Mouse (Mus musculus) thymus, adult 2 months (tissue): ENCODE measurements at regions not wholly inside any gene's neighbourhood (a gene's known extent, or its start where the extent isn't known, plus 50 kb on each side); places are given as distances from the start of the nearest gene placed in this dataset.

Experiments
- CTCF ChIP-seq: fragments of 200-500 bp; IDR thresholded peaks from 2 replicates; pipeline ENCODE4 v1.5.1; 2012; ENCODE audit warnings: mild to moderate bottlenecking, control low read depth, low read length, moderate library complexity, borderline replicate concordance; ENCODE audit not compliant: control insufficient read depth, poor library complexity, insufficient read depth; ENCODE audit errors: extremely low read depth
- POLR2A ChIP-seq: fragments of 200-500 bp; IDR thresholded peaks from 2 replicates; pipeline ENCODE4 v1.6.1; 2012; ENCODE audit warnings: mild to moderate bottlenecking, low read length, control low read depth, moderate library complexity; ENCODE audit not compliant: control insufficient read depth, poor library complexity, insufficient read depth; ENCODE audit errors: extremely low read depth

DNA sequence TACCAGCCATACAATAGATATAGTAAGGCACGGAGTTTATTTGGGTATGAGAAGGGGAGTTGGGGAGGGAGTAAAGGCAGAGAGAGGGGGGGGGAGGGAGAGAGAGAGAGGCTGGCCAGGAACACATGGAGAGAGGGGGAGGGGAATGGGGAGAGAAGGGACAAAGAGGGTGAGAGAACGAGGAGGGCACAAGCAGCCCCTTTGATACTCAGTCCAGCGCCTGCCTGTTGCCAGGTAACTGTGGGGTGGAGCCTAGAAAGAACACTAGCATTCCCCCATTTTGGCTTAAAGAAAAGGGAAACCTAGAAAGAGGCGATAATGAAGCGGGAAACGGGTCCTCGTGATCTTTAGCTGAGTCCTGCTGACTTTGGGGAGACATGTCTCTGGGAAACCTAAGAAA lies 110.6 kb upstream of the Spred2 start:
- no peak for TF ChIP-seq CTCF
- TF ChIP-seq POLR2A = no peak
